Mouse (Mus musculus) mesoderm, embryonic 11.5 days (tissue): ENCODE measurements around the gene Cdk10.

Experiments
- DNase-seq: peaks from one replicate; pipeline ENCODE4 v3.0.0-alpha.2; 2012; ENCODE audit warnings: low read depth, low spot score

Gene Cdk10

DNA sequence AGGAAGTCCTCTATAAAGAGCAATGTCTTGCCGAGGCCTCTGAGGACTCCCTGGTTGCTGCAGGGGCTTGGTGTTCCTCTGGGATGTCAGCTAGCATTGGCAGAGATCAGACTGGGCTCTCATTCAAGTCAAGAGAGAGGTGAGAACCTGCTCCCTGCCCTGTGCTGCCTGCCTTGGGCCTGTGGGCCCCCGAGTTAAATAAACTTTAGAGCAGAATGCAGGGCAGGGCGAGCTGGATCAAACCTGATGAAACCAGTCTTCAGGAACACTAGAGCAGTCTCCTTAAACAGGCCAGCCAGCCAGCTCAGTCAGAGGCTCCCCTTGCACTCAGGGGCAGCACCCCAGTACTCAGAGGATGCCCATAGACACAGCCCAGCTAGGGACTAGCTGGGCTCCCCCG lies 47.3 kb downstream of the Cdk10 start:
- no peak for DNase-seq

DNA sequence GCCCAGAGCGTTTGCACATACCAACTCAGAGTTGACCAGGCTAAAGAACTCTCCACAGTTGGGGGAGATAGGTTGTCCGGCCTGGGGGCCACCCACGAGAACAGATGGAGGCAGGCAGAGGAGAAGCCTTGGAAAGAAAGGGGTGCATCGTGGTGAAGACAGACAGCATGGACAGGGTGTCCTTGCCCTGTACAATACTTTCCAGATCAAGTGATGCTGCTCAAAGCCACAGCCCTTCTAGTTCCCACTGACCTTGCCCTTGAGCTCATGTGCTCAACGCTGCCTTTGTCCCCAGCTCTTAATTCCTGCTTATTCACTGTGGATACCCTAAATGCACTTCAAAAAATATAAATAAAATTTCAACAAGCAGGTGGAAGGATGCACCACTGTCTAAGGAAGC lies 49.8 kb downstream of the Cdk10 start:
- DNase-seq, result no peak

DNA sequence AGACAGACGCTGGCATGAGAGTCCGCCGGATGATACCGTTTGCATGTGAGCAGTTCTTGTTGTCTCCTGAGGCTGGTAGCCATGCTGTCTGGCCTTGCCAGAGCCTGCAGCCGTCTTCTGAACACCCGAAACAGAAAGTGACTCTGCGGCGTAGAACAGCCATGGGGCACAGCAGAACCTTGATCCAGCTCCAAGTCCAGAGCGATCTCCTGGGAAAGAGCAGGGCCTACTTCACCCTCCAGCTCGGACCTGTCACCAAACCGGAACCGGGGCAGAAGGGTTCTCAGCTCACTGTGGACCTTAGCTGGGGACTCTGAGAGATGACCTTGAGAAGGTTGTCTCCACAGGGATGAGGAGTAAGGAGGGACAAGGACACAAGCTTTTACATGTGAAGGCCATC lies 50.5 kb downstream of the Cdk10 start:
- DNase-seq, result no peak

DNA sequence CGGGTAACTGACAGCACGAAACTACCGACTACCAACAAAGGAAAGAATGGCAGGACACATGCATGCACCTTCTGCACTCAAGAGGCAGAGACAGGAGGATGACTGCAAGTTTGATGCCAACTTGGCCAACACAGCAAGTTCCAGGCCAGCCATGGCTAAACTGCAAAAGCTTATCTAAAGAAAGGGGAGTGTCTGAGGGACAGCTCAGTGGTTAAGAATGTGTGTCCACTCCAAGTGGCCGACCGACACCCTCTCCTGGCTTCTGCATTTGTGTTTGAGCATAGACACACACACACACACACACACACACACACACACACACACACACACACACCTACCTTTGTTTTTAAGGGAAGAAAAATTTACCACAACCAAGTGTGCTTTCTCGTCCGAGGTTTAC lies 53.8 kb downstream of the Cdk10 start:
- DNase-seq, result no peak

DNA sequence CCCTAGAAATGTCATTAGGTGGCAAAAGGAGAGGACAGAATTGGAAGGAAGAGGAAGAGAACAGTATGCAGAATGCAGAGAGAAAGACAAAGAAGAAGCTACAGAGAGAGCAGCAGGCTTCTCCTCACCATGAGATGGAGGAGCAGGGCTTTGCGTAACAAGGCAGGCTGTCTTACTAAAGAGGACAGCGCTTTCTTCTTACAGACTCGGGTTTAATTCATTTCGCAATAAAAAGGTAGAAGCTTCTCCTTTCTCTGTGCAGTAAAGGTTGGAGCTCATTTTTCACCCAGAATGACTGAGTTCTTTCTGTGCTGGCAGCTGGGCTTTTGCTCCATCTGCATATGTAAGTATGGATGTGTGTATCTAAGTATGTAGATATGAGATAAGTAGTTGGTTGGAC lies 55.2 kb downstream of the Cdk10 start:
- DNase-seq, result no peak

DNA sequence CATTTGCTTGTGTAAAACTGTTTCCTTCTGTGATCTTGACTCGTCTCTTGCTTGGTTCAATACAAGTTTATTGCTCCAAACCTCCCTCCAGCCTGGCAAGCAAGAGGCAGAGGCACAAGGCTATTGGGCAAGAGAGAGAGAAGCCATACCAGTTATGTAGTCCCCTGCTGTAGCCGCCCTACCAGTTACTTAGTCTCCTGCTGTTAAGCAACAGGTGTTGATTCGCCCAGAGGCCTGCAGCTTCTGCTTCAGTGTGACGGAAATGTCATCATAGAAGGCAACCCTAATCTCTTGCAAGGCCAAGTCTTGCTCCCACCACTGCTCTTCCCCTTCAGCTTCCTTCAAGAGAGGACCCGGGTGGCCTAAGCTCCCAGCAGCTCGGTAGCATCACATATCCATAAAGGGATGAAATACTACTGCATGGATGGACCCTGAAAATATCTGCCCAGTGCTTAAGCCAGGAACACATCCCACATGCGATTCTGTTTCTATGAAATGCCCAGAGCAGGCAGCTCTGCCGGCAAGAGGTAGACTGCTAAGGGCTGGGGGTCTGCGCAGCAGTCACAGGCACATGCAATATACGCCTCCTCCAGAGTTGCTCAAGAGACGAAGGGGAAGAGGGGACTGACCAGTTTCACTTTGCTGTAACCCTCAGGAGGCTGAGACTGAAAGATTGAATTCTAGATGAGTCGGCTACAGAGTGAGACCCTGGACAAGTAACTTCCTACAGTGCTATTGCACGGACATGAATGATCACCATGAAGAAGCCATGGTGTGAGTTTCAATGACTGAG lies 55.9 kb downstream of the Cdk10 start:
- no peak for DNase-seq
